19 mouse cellular contexts compared by ENCODE assay signal in genomic region chr12:25623449-25623848, GRCm38 (mm10).
A peak's percentile ranks its signal among the peaks of the same experiment; 100 is the strongest.
DNase-seq lines count a peak whose midpoint lies in the region; TF ChIP-seq lines count a peak whose summit lies in the region.
"Had no signal": no experiment of that assay in that cellular context is flagged by ENCODE, and none has a peak within 500 bp of the region (broad histone marks: within the 10 kb centered on the region; RNA-seq: fewer than 3 reads in every experiment).

No protein-coding gene starts in this region.

- no peak for TF ChIP-seq CTCF in left cerebral cortex, adult 2 months (IDR thresholded peaks at IDR 0.05)

- no peak overlapping the region for H3K4me3 ChIP-seq in left cerebral cortex, adult 2 months
- H3K4me3 ChIP-seq: embryonic facial prominence, embryonic 15.5 days; erythroblast, embryonic 14.5 days; forebrain, embryonic 10.5 days; forebrain, embryonic 15.5 days; gastrocnemius, adult 2 months; heart, embryonic 15.5 days; hindbrain, embryonic 13.5 days had no signal

- peak; percentile 33 for DNase-seq in heart, adult 11 months
- DNase-seq in heart, adult 9 months (ENCODE audit: low spot score in 2 of 2), result no peak
- no peak for DNase-seq in left cerebral cortex, adult 2 months (ENCODE audit: extremely low spot score in 1 of 2, low spot score in 2 of 2)
- no peak for DNase-seq in left cerebral cortex, postnatal 36 days (ENCODE audit: low spot score in 2 of 2)
- peak; percentile 52 for DNase-seq in layer of hippocampus, adult 9-11 months
- DNase-seq in cerebellum, postnatal 10 days, result no peak
- DNase-seq: adrenal gland, postnatal 14 days; cerebellum, adult 18-20 months; cerebellum, adult 9-11 months; gastrocnemius, adult 2 months; gastrocnemius, postnatal 25 days; heart, postnatal 14 days had no signal

- H3K27ac ChIP-seq in left cerebral cortex, adult 2 months, result peak overlapping the region; percentile 19; the same call in 1 of the 2 replicates
- H3K27ac ChIP-seq: embryonic facial prominence, embryonic 15.5 days; forebrain, embryonic 10.5 days; forebrain, embryonic 15.5 days; gastrocnemius, adult 2 months; heart, embryonic 15.5 days; hindbrain, embryonic 13.5 days; hindbrain, postnatal 0 days had no signal

- intact Hi-C loops in left cerebral cortex, adult 2 months (cut with DNase I), result no loop called here
- intact Hi-C loops in left cerebral cortex, postnatal 36 days (cut with DNase I), result no loop called here

Comparison
In these comparisons a context has a peak if more than half of its experiments do, and no peak if none do; other contexts are left out.
1. DNase-seq: peak in heart, adult 11 months (single experiment) and layer of hippocampus, adult 9-11 months (single experiment); none in heart, adult 9 months (0 of 2), left cerebral cortex, adult 2 months (0 of 2), left cerebral cortex, postnatal 36 days (0 of 2) and cerebellum, postnatal 10 days (0 of 2).